Mouse (Mus musculus) gastrocnemius, adult 2 months (tissue): ENCODE data around the gene Ndufb5. TPM values are rescaled to one million over a fixed set of nuclear protein-coding genes. Genes with fewer than 3 reads are reported as not detected.
"Not testable (repeated sequence)": the region's sequence is repeated elsewhere in the genome, so short reads cannot be mapped to it uniquely, and the experiment has no call there.

Experiments used
- DNase-seq: peaks from one replicate; pipeline ENCODE4 v3.0.0; 2022
- H3K27ac ChIP-seq: fragments of 200-600 bp; 2 replicates; pipeline ENCODE4 v1.8.1; 2022; ENCODE audit warnings: mild to moderate bottlenecking
- H3K4me3 ChIP-seq: fragments of 200-600 bp; 2 replicates; pipeline ENCODE4 v1.8.1; 2022; ENCODE audit warnings: mild to moderate bottlenecking, moderate library complexity
- CTCF ChIP-seq: fragments of 200-600 bp; IDR thresholded peaks from 2 replicates; pipeline ENCODE4 v1.8.1; 2022; ENCODE audit warnings: antibody characterized with exemption, mild to moderate bottlenecking, moderate library complexity
- intact Hi-C: fragments of 180-260 bp; cut with DNase I; formaldehyde crosslinking; loops from one replicate; pipeline ENCODE4 v1.15.1; 2025
- long read RNA-seq, 2 experiments: library from polyadenylated mRNA; stranded (forward); transcript quantifications; one replicate each; pipeline ENCODE4 v2.0.0; 2021
- total RNA-seq, 2 experiments: library from RNA; stranded (reverse); gene quantifications; 2 replicates each; pipeline ENCODE4 v1.2.3; 2021

Gene Ndufb5
- 100 to 1,000 TPM; 524 to 701 TPM for total RNA-seq
- long read RNA-seq, experiment 1, transcript Ndufb5-204 (6 exons, 1,079 nt) = major isoform, 567 of 580 reads
- long read RNA-seq, experiment 1, partial matches to known transcripts = 3 of 580 reads
- long read RNA-seq, experiment 1, other reads (novel, unspliced or antisense) = 10 of 580 reads
- long read RNA-seq, experiment 2, transcript Ndufb5-203 (5 exons, 625 nt) = minor isoform, 5 of 631 reads
- long read RNA-seq, experiment 2, transcript Ndufb5-204 (6 exons, 1,079 nt) = major isoform, 615 of 631 reads
- long read RNA-seq, experiment 2, partial matches to known transcripts = 5 of 631 reads
- long read RNA-seq, experiment 2, other reads (novel, unspliced or antisense) = 5 of 631 reads

- H3K4me3 ChIP-seq = peak within 1 kb of the TSS; percentile 99
- peak; percentile 98 for DNase-seq
- no peak for TF ChIP-seq CTCF
- intact Hi-C loops = loop anchor here (2.0 to 5.0 kb wide), 2 partner anchors 28 to 156 kb away; no protein-coding TSS in a partner anchor
- H3K27ac ChIP-seq = peak within 1 kb of the TSS; percentile 98
Observed at GRCm38 (mm10) chr3:32736244-32737171, at the start of gene Ndufb5. Gene Ndufb5, plus strand, starts transcription at chr3:32736990.

GRCm38 (mm10) chr3:32687156-32687555 is 49.6 kb upstream of the Ndufb5 start:
- intact Hi-C loops = no loop called here
- TF ChIP-seq CTCF = peak; percentile 18; the same call in 1 of the 2 replicates
- DNase-seq = no peak
- H3K4me3 ChIP-seq = no peak overlapping the region
- no peak overlapping the region for H3K27ac ChIP-seq

GRCm38 (mm10) chr3:32689567-32689999 is 47.2 kb upstream of the Ndufb5 start:
- Histone ChIP-seq H3K4me3 (no peak overlapping the region), H3K27ac (no peak overlapping the region)
- intact Hi-C loops = no loop called here
- no peak for DNase-seq
- no peak for TF ChIP-seq CTCF

- no peak overlapping the region for H3K27ac ChIP-seq
- intact Hi-C loops = no loop called here
- DNase-seq = no peak
- no peak for TF ChIP-seq CTCF
- no peak overlapping the region for H3K4me3 ChIP-seq
Observed at GRCm38 (mm10) chr3:32690008-32690407, 46.8 kb upstream of the Ndufb5 start.

- intact Hi-C loops = no loop called here
- DNase-seq = no peak
- TF ChIP-seq CTCF = no peak
- no peak overlapping the region for H3K4me3 ChIP-seq
- no peak overlapping the region for H3K27ac ChIP-seq
Observed at GRCm38 (mm10) chr3:32690901-32691300, 45.9 kb upstream of the Ndufb5 start.

GRCm38 (mm10) chr3:32691841-32692240 is 44.9 kb upstream of the Ndufb5 start:
- Histone ChIP-seq H3K4me3 (no peak overlapping the region), H3K27ac (no peak overlapping the region)
- DNase-seq = no peak
- intact Hi-C loops = no loop called here
- no peak for TF ChIP-seq CTCF

- no peak for TF ChIP-seq CTCF
- intact Hi-C loops = no loop called here
- Histone ChIP-seq H3K4me3 (no peak overlapping the region), H3K27ac (no peak overlapping the region)
- no peak for DNase-seq
Observed at GRCm38 (mm10) chr3:32694211-32694610, 42.6 kb upstream of the Ndufb5 start.

- no peak for TF ChIP-seq CTCF
- Histone ChIP-seq H3K4me3 (no peak overlapping the region), H3K27ac (no peak overlapping the region)
- intact Hi-C loops = loop anchor here (5.0 kb wide), 1 partner anchor 363 kb away; no protein-coding TSS in a partner anchor
- DNase-seq = no peak
Observed at GRCm38 (mm10) chr3:32694737-32695582, 41.8 kb upstream of the Ndufb5 start.

- H3K4me3 ChIP-seq = no peak overlapping the region
- no peak for TF ChIP-seq CTCF
- no peak for DNase-seq
- H3K27ac ChIP-seq = no peak overlapping the region
- intact Hi-C loops = loop anchor here (5.0 kb wide), 1 partner anchor 363 kb away; no protein-coding TSS in a partner anchor
Observed at GRCm38 (mm10) chr3:32695583-32695980, 41.2 kb upstream of the Ndufb5 start.

- intact Hi-C loops = loop anchor here (2.0 to 5.0 kb wide), 2 partner anchors 88 to 366 kb away; no protein-coding TSS in a partner anchor
- H3K4me3 ChIP-seq = no peak overlapping the region
- peak; percentile 97 for TF ChIP-seq CTCF
- H3K27ac ChIP-seq = no peak overlapping the region
- DNase-seq = peak; percentile 88
Observed at GRCm38 (mm10) chr3:32698228-32698863, 38.4 kb upstream of the Ndufb5 start.

GRCm38 (mm10) chr3:32704021-32704420 is 32.8 kb upstream of the Ndufb5 start:
- TF ChIP-seq CTCF = 0 out of 2 replicates have a peak, but pooled peaks have one; percentile 25
- intact Hi-C loops, H3K27ac ChIP-seq, DNase-seq, H3K4me3 ChIP-seq: not testable (repeated sequence)

- peak; percentile 26 for DNase-seq
- intact Hi-C loops, H3K4me3 ChIP-seq, H3K27ac ChIP-seq: not testable (repeated sequence)
Observed at GRCm38 (mm10) chr3:32704632-32705031, 32.2 kb upstream of the Ndufb5 start.

- H3K27ac ChIP-seq, H3K4me3 ChIP-seq, intact Hi-C loops, DNase-seq: not testable (repeated sequence)
Observed at GRCm38 (mm10) chr3:32705647-32706348, 31.0 kb upstream of the Ndufb5 start, which contains the start of gene Actl6a. Gene Actl6a, plus strand, starts transcription at chr3:32706298.
